Mouse (Mus musculus) MEL (cell line): ENCODE data around the gene Zcchc24. TPM values are rescaled to one million over a fixed set of nuclear protein-coding genes. Genes with fewer than 3 reads are reported as not detected.

ENCODE experiments used
- DNase-seq: peaks from one replicate; pipeline ENCODE4 v3.0.0; 2011; ENCODE audit warnings: low read depth, low spot score
- H3K27ac ChIP-seq: 2 replicates; pipeline ENCODE4 v1.5.1; 2012; ENCODE audit warnings: low read depth, mild to moderate bottlenecking, control low read depth, low read length, moderate library complexity; ENCODE audit not compliant: control insufficient read depth
- H3K27me3 ChIP-seq, 2 experiments: fragments of 150-350 bp in 1 of 2; sonication (generic) in 1 of 2; 2 replicates each; pipeline ENCODE4 v1.6.1; 2012; ENCODE audit warnings: low read length in 2 of 2, mild to moderate bottlenecking in 2 of 2, improper control_type of control experiment in 1 of 2, moderate library complexity in 1 of 2; ENCODE audit not compliant: insufficient read depth in 2 of 2, control insufficient read depth in 1 of 2
- H3K36me3 ChIP-seq, 2 experiments: 2 replicates each; pipeline ENCODE4 v1.6.1; 2012 to 2014; ENCODE audit warnings: low read length in 2 of 2, improper control_type of control experiment in 1 of 2, inconsistent platforms in 1 of 2, mild to moderate bottlenecking in 1 of 2; ENCODE audit not compliant: insufficient read depth in 2 of 2, control insufficient read depth in 1 of 2
- H3K4me1 ChIP-seq, 2 experiments: fragments of 150-350 bp in 1 of 2; sonication (generic) in 1 of 2; 2 replicates each; pipeline ENCODE4 v1.6.1; 2012; ENCODE audit warnings: low read length in 2 of 2, improper control_type of control experiment in 1 of 2, mild to moderate bottlenecking in 1 of 2; ENCODE audit not compliant: insufficient read depth in 2 of 2, control insufficient read depth in 1 of 2
- H3K4me3 ChIP-seq, 2 experiments: fragments of 150-350 bp in 1 of 2; sonication (generic) in 1 of 2; 2 replicates each; pipeline ENCODE4 v1.5.1; 2012; ENCODE audit warnings: low read depth in 2 of 2, low read length in 2 of 2, mild to moderate bottlenecking in 2 of 2, moderate library complexity in 2 of 2, control low read depth in 1 of 2, improper control_type of control experiment in 1 of 2; ENCODE audit not compliant: control insufficient read depth in 1 of 2, insufficient read depth in 1 of 2
- H3K79me2 ChIP-seq: 2 replicates; pipeline ENCODE4 v1.6.1; 2012; ENCODE audit warnings: mild to moderate bottlenecking, low read length, moderate library complexity; ENCODE audit not compliant: control insufficient read depth, poor library complexity, insufficient read depth
- H3K9ac ChIP-seq: 2 replicates; pipeline ENCODE4 v1.6.1; 2012; ENCODE audit warnings: low read depth, mild to moderate bottlenecking, control low read depth, low read length, moderate library complexity; ENCODE audit not compliant: control insufficient read depth, poor library complexity, severe bottlenecking
- H3K9me3 ChIP-seq: fragments of 150-350 bp; sonication (generic); replicated peaks from 2 replicates; pipeline ENCODE4 v1.6.1; 2012; ENCODE audit warnings: mild to moderate bottlenecking, low read length, improper control_type of control experiment, moderate library complexity; ENCODE audit not compliant: insufficient read depth
- CHD1 ChIP-seq: IDR thresholded peaks from 2 replicates; pipeline ENCODE4 v1.6.1; 2012; ENCODE audit warnings: low read depth, mild to moderate bottlenecking, inconsistent platforms, low read length, improper control_type of control experiment
- CHD2 ChIP-seq: IDR thresholded peaks from 2 replicates; pipeline ENCODE4 v1.6.1; 2011; ENCODE audit warnings: low read length, improper control_type of control experiment
- E2F4 ChIP-seq: IDR thresholded peaks from 2 replicates; pipeline ENCODE4 v1.6.1; 2011; ENCODE audit warnings: low read depth, low read length, improper control_type of control experiment, borderline replicate concordance
- ELF1 ChIP-seq: IDR thresholded peaks from 2 replicates; pipeline ENCODE4 v1.6.1; 2014; ENCODE audit warnings: low read depth, mild to moderate bottlenecking, inconsistent platforms, low read length, improper control_type of control experiment, moderate library complexity
- ETS1 ChIP-seq: IDR thresholded peaks from 2 replicates; pipeline ENCODE4 v1.6.1; 2012; ENCODE audit warnings: low read depth, mild to moderate bottlenecking, inconsistent platforms, low read length, improper control_type of control experiment, moderate library complexity
- GABPA ChIP-seq: IDR thresholded peaks from 2 replicates; pipeline ENCODE4 v1.6.1; 2012; ENCODE audit warnings: low read depth, mild to moderate bottlenecking, inconsistent platforms, low read length, improper control_type of control experiment, moderate library complexity
- HCFC1 ChIP-seq: IDR thresholded peaks from 2 replicates; pipeline ENCODE4 v1.6.1; 2012; ENCODE audit warnings: low read depth, mild to moderate bottlenecking, inconsistent platforms, low read length, improper control_type of control experiment, moderate library complexity
- KAT2A ChIP-seq: conservative IDR thresholded peaks from 2 replicates; pipeline ENCODE4 v1.6.1; 2012; ENCODE audit warnings: low read depth, low read length, improper control_type of control experiment, inconsistent platforms
- MAX ChIP-seq: IDR thresholded peaks from 2 replicates; pipeline ENCODE4 v1.6.1; 2011; ENCODE audit warnings: low read length, improper control_type of control experiment
- MEF2A ChIP-seq: IDR thresholded peaks from 2 replicates; pipeline ENCODE4 v1.6.1; 2014; ENCODE audit warnings: low read depth, mild to moderate bottlenecking, inconsistent platforms, low read length, improper control_type of control experiment; ENCODE audit not compliant: poor library complexity, insufficient replicate concordance, severe bottlenecking; ENCODE audit errors: extremely low read depth
- MXI1 ChIP-seq: IDR thresholded peaks from 2 replicates; pipeline ENCODE4 v1.6.1; 2011; ENCODE audit warnings: mild to moderate bottlenecking, low read depth, low read length, improper control_type of control experiment
- MYB ChIP-seq: IDR thresholded peaks from 2 replicates; pipeline ENCODE4 v1.6.1; 2011; ENCODE audit warnings: mild to moderate bottlenecking, low read depth, low read length, improper control_type of control experiment
- POLR2AphosphoS2 ChIP-seq: IDR thresholded peaks from 2 replicates; pipeline ENCODE4 v1.6.1; 2011; ENCODE audit warnings: low read length, improper control_type of control experiment
- RCOR1 ChIP-seq: IDR thresholded peaks from 2 replicates; pipeline ENCODE4 v1.6.1; 2012; ENCODE audit warnings: low read depth, mild to moderate bottlenecking, inconsistent platforms, low read length, improper control_type of control experiment
- TBP ChIP-seq: IDR thresholded peaks from 2 replicates; pipeline ENCODE4 v1.8.0; 2011; ENCODE audit warnings: low read depth, low read length, improper control_type of control experiment
- USF1 ChIP-seq: IDR thresholded peaks from 2 replicates; pipeline ENCODE4 v1.6.1; 2014; ENCODE audit warnings: low read depth, mild to moderate bottlenecking, inconsistent platforms, low read length, improper control_type of control experiment, moderate library complexity
- ZC3H11A ChIP-seq: IDR thresholded peaks from 2 replicates; pipeline ENCODE4 v1.6.1; 2012; ENCODE audit warnings: low read depth, mild to moderate bottlenecking, inconsistent platforms, low read length, improper control_type of control experiment
- ZKSCAN1 ChIP-seq: IDR thresholded peaks from 2 replicates; pipeline ENCODE4 v1.6.1; 2012; ENCODE audit warnings: low read depth, mild to moderate bottlenecking, inconsistent platforms, low read length, improper control_type of control experiment, moderate library complexity
- ZNF384 ChIP-seq: IDR thresholded peaks from 2 replicates; pipeline ENCODE4 v1.6.1; 2012; ENCODE audit warnings: low read depth, mild to moderate bottlenecking, inconsistent platforms, low read length, improper control_type of control experiment
- polyA plus RNA-seq, 2 experiments: library from polyadenylated mRNA; stranded (reverse) in 1 of 2; unstranded in 1 of 2; fragments of >175 nt in 1 of 2; fragments of >200 nt in 1 of 2; gene quantifications; 2 replicates each; pipeline versions ENCODE4 v1.2.1 to v1.2.4; 2012; ENCODE audit warnings: low replicate concordance in 2 of 2, low read depth in 1 of 2; ENCODE audit not compliant: insufficient read length in 2 of 2, insufficient read depth in 1 of 2, missing spikeins in 1 of 2
- total RNA-seq: library from RNA; depleted of rRNA; stranded (reverse); fragments of 300-350 nt; gene quantifications from 2 replicates; pipeline ENCODE4 v1.2.3, GENCODE M21; 2012

The Zcchc24 gene
- total and polyA plus RNA-seq, 3 experiments = 2.3 to 8.7 TPM; not detected in 1

- H3K27me3 ChIP-seq = no peaks in the 10 kb centered on the region
- TF ChIP-seq CHD2 (no peak), ETS1 (no peak)
- TF ChIP-seq, all 39 proteins: peak for 0
- no peak for DNase-seq
- no peak overlapping the region for H3K9ac ChIP-seq
- no peak overlapping the region for H3K27ac ChIP-seq
- H3K9me3 ChIP-seq = no peaks in the 10 kb centered on the region
- H3K79me2 ChIP-seq = no peaks in the 10 kb centered on the region
- H3K36me3 ChIP-seq = peaks cover 0 to 2% of the 10 kb centered on the region in 2 experiments; a peak in 1 of 4 replicates
- peaks cover 6 to 15% of the 10 kb centered on the region in 2 experiments; a peak in 2 of 4 replicates for H3K4me1 ChIP-seq
- H3K4me3 ChIP-seq = no peak overlapping the region
Observed at GRCm38 (mm10) chr14:25759551-25759950, 9.3 kb downstream of the Zcchc24 start.

- Histone ChIP-seq H3K36me3 (peaks cover 0 to 2% of the 10 kb centered on the region in 2 experiments; a peak in 1 of 4 replicates), H3K79me2 (no peaks in the 10 kb centered on the region), H3K9ac (no peak overlapping the region), H3K27me3 (no peaks in the 10 kb centered on the region), H3K9me3 (no peaks in the 10 kb centered on the region), H3K4me3 (no peak overlapping the region), H3K4me1 (peaks cover 6 to 15% of the 10 kb centered on the region in 2 experiments; a peak in 2 of 4 replicates)
- no peak for DNase-seq
- TF ChIP-seq CHD2 = no peak
- TF ChIP-seq ZNF384 = no peak
- no peak for TF ChIP-seq POLR2AphosphoS2
- TF ChIP-seq MYB = no peak
- TF ChIP-seq E2F4 = no peak
- TF ChIP-seq ZC3H11A = no peak
- no peak for TF ChIP-seq USF1
- no peak for TF ChIP-seq HCFC1
- no peak for TF ChIP-seq KAT2A
- TF ChIP-seq ZKSCAN1 = no peak
- TF ChIP-seq MXI1 = no peak
- TF ChIP-seq MAX = no peak
- no peak for TF ChIP-seq ELF1
- no peak for TF ChIP-seq GABPA
- TF ChIP-seq TBP = no peak
- no peak for TF ChIP-seq CHD1
- no peak for TF ChIP-seq MEF2A
- no peak for TF ChIP-seq RCOR1
- TF ChIP-seq, all 39 proteins: peak for 0
- no peak overlapping the region for H3K27ac ChIP-seq
Observed at GRCm38 (mm10) chr14:25757917-25758316, 10.9 kb downstream of the Zcchc24 start.
